Mouse (Mus musculus): ENCODE data around the gene Abhd4. TPM values are rescaled to one million over a fixed set of nuclear protein-coding genes. Genes with fewer than 3 reads are reported as not detected.

Abhd4 gene
- 297 and 309 TPM in 2 replicates for total RNA-seq (2021)
- long read RNA-seq, experiment 1, transcript Abhd4-202 (7 exons, 2,508 nt), result minor isoform, 20 of 949 reads
- long read RNA-seq, experiment 1, transcript Abhd4-201 (7 exons, 2,401 nt), result major isoform, 822 of 949 reads
- long read RNA-seq, experiment 1, partial matches to known transcripts, result 73 of 949 reads
- long read RNA-seq, experiment 1, other reads (novel, unspliced or antisense), result 34 of 949 reads
- long read RNA-seq, experiment 2, transcript Abhd4-202 (7 exons, 2,508 nt), result minor isoform, 28 of 495 reads
- long read RNA-seq, experiment 2, transcript Abhd4-201 (7 exons, 2,401 nt), result major isoform, 397 of 495 reads
- long read RNA-seq, experiment 2, partial matches to known transcripts, result 49 of 495 reads
- long read RNA-seq, experiment 2, other reads (novel, unspliced or antisense), result 21 of 495 reads

- peak; percentile 99 for DNase-seq
Observed at GRCm38 (mm10) chr14:54253741-54254291, at the start of gene Abhd4, which contains the start of gene Dad1. Gene Abhd4, plus strand, starts transcription at chr14:54254188. Gene Dad1, minus strand, starts transcription at chr14:54254104.

- DNase-seq, result no peak
Observed at GRCm38 (mm10) chr14:54204311-54204710, 49.7 kb upstream of the Abhd4 start.

DNA sequence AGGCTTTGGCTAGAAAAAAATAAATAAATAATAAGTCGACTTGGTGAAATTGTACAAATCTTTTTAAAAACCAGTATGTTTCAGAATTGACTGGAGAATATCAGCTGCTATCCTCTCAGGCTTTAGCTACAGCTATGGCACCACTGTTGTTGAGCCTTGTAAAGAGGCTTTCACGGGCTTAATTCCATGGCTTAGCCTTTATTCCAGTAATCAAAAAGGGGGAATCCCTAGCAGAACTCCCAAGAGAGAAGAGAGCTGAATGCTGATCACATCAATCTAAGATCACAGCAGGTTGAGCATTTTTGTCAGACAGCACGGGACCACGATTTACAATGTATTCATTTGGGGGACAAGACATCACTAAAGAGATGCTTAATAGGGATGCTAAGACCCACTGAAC is 49.2 kb upstream of the Abhd4 start:
- no peak for DNase-seq

DNA sequence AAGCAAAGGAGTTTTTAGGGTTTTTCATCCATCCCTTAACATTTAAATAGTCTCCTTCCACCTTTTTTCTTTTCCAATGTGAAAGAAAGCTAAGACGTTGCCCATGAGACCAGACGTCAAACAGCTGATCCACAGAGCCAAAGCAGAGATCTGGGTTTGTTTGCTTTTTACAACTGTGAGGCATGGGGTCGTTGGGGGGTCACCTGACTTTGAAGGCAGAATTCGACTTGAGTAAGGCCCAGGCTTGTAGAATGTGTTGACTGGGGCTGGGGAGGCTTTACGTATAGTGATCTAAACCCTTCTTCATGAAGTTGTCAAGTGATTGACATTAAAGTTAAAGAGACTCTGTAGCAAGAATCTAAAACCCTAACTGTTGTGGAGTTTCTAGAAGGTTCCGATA is 48.1 kb upstream of the Abhd4 start:
- no peak for DNase-seq

- no peak for DNase-seq
Observed at GRCm38 (mm10) chr14:54206309-54206708, 47.7 kb upstream of the Abhd4 start.

DNA sequence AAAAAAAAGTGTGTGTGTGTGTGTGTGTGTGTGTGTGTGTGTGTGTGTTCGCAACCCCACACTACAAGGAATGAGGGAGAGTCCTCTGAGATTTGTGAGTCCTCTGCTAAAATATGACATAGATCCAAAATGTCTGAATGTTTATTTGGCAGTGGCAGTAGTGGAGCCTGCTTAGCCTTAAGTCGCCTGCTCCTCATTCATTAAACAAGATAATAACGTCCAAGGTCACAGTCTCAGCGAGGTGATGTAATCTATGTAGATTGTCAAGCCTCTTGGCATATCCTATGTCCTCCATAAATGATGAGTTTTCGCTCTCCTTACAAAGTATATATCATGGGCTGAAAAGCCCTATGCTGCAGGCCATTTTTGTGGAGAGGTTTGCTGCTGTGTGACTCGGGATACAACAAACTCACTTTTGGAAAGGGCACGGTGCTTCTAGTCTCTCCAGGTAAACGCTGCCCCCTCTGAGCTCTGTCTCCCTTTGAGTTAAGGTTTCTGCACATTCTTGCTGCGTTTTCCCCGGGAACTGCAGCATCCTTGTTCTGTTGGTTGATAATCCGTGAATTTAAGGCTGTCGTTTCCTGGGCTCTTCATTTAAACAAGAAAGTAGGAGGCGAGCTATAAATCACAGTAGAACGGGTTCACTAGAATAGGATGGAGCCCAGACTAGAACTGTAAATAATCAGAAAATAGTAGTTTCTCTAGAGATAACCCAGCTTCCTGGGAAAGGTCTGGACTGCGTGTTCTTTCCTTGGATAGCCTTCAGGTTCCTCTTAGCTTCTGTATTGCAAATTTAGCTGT is 47.0 kb upstream of the Abhd4 start:
- DNase-seq, result no peak

- DNase-seq, result no peak
Observed at GRCm38 (mm10) chr14:54207924-54208323, 46.1 kb upstream of the Abhd4 start.

- no peak for DNase-seq
Observed at GRCm38 (mm10) chr14:54208741-54209140, 45.2 kb upstream of the Abhd4 start.

- no peak for DNase-seq
Observed at GRCm38 (mm10) chr14:54209932-54210331, 44.1 kb upstream of the Abhd4 start.

- no peak for DNase-seq
Observed at GRCm38 (mm10) chr14:54210401-54210800, 43.6 kb upstream of the Abhd4 start.

- DNase-seq, result no peak
Observed at GRCm38 (mm10) chr14:54211199-54211598, 42.8 kb upstream of the Abhd4 start.

- DNase-seq, result no peak
Observed at GRCm38 (mm10) chr14:54211755-54212154, 42.2 kb upstream of the Abhd4 start.

GRCm38 (mm10) chr14:54213734-54214133 is 40.3 kb upstream of the Abhd4 start:
- DNase-seq, result no peak

DNA sequence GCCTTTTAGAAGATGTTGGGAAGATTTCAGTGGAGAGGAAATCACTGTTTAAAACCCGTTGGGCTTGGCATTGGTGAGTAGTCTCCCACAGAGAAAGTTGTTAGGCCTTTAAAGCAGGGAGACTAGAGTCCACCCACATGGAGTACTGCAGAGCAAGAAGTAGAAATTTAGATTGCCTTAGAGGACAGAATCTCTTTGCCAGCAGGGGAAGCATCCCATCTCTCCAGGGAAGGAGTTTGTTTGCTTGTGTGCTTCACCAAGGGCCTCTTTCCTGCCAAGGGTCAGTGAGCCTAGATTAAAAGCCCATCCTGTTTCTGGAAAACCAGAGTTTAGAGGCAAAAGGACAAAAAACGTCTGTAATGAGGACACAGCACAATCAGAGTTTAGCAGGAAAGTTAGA is 39.5 kb upstream of the Abhd4 start:
- DNase-seq, result no peak

DNA sequence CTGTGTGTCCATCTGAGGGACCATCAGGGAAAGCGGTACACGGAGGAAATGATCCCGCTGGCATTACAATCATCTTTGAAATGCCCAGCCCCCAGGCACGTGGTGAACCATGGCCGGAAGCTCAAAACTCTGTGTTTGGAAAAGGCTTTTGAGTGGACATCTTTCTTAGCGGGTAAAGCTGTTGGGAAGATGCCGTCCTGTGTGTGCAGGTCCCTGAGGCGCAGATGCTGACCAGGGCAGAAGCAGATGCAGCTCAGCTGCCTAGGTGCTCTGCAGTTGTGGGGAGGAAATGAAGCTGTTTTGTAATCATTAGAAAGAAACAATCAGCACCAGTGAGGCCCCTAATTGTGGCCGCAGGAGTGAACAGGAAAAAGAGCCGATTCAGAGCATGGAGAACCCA is 39.1 kb upstream of the Abhd4 start:
- peak; percentile 8 for DNase-seq

DNA sequence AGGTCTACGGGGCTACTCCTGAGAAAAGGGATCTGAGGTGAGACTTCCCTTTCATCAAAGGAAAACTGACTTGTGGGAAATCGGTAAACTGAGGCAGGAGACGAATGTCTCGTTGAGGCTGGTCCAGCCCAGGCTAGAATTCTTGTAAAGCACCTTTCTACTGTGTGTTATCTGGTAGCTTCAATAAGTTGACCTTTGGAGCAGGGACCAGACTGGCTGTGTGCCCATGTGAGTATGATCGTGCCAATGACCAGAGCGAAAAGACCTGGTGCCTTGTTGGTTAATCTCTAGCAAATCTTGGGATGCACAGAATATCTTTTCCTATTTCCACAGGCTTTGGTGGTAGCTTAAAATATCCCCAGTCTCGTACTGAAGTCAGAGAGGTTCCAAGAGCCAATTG is 37.9 kb upstream of the Abhd4 start:
- DNase-seq, result peak; percentile 47

- DNase-seq, result peak; percentile 3
Observed at GRCm38 (mm10) chr14:54218233-54218632, 35.8 kb upstream of the Abhd4 start.

- DNase-seq, result no peak
Observed at GRCm38 (mm10) chr14:54218721-54219120, 35.3 kb upstream of the Abhd4 start.

- no peak for DNase-seq
Observed at GRCm38 (mm10) chr14:54219256-54219655, 34.7 kb upstream of the Abhd4 start.

- no peak for DNase-seq
Observed at GRCm38 (mm10) chr14:54219849-54220248, 34.1 kb upstream of the Abhd4 start.

GRCm38 (mm10) chr14:54220726-54221494 is 33.1 kb upstream of the Abhd4 start:
- DNase-seq, result no peak

DNA sequence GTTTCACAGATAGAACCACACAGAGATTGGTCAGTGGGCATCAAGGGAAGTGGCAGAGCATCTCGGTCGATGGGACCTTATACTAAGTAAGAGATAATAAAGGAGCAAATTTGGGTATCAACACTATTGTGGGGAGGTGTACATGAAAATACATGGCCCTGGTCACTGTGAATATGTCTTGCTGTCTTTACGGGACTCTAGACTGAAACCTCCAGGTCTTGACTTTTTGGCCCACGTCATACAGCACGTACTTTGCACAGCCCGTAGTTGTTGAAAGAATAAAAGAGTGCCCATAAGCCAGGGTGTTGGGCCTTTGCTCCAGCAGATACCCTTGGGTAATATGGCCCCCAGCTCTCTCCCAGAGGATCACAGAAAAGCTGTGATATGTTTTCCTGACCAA is 32.3 kb upstream of the Abhd4 start:
- DNase-seq, result no peak
